Mouse (Mus musculus) cerebellum, postnatal 4 days (tissue): ENCODE measurements around the gene Kcne1.

Source experiments
- DNase-seq, 2 experiments: peaks; one replicate each; pipeline ENCODE4 v3.0.0; 2022; ENCODE audit warnings: low spot score in 2 of 2, mixed read lengths in 1 of 2

The Kcne1 gene

DNA sequence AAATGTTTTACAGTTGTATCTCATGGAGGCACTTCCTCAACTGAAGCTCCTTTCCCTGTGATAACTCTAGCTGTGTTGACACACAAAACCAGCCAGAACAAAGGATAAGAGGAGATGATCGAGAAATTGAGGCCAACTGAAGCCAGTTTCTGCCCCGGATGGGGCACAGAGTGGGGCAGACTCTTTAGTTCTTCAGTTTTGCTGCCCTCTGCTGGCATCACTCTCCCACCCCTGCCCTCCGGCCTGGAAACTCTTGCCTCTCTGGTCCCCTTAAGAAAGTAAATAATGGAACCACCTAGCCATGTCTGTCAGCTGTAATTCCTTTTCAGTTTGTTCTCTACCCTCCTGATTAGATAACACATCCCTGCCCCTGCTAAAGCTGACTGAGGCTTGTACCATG, 51.3 kb downstream of the Kcne1 start:
- no peak for DNase-seq

DNA sequence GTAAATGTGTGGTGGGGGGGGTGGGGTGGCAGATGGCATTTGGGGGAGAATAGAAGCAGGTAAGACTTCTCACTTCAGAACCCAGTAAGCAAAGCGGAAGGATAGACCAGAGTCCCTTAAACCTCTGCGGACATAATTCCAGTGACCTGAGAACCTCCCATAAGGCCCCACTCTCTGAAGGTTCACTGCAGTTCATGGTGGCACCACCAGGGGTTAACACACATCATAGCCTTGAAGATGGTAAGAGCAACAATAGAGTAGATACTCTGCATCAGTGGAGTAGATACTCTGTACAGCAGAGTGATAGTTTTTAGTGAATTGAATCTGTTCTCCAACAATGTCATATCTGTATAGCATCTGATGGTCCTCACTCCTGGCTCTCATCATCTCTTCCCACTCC, 53.7 kb downstream of the Kcne1 start:
- DNase-seq: no peak

DNA sequence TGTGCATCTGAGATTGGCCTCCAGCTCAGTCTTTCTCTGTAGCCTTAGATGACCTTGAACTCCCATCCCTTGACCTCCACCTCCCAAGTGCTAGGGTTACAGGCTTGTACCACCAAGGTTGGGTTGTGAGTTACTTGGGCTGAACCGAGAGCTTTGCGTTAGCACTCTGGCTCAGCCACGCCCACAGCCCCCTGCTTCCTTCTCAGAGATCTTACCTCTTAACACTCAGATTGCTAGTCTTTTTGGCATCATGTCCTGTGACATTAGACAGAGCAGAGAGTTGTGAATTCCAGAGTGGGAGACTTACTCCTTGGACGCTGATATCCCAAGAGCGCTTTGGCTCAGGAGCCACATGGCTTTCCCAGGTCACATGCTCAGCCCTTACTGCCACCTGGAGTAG, 56.8 kb downstream of the Kcne1 start:
- no peak for DNase-seq

DNA sequence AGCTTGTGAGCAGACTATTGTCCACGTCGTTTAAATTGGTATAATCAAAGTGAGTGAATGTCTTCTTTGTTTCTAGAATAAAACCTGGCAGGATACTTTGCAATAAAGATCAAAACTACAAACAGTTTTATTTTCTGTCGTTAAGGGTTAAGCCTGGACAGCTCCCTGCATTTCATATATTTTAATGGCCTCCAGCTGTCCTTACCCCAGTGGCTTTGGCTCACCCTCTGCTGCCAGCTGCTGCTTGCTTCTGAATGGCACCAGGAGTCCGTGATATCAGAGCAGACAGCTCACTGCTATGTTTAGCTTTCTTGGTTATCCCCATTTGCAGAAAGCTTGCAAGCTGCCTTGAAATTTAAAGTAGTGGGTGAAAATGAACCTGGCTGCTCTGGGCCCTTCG, 57.3 kb downstream of the Kcne1 start:
- peak in 1 of 2 experiments; percentile 31 for DNase-seq

DNA sequence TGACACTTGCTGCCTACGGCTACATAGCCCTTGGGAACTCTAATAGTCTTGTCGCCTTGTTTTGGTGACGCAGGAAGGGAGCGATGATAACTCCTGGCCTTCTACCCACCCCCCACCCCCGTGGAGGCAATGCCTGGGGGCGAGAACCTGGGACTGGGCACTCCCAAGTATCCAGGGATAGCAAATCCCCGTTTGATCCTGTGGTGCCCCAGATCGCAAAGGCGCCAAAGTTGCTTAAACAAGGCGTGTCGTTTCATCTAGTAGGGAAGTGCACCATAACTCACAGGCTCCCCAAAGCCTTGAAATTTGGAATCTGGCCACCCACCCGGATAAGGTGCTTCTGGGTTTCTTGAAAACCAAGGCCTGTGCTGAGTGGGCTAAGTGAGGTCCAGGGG, 57.9 kb downstream of the Kcne1 start:
- no peak for DNase-seq

DNA sequence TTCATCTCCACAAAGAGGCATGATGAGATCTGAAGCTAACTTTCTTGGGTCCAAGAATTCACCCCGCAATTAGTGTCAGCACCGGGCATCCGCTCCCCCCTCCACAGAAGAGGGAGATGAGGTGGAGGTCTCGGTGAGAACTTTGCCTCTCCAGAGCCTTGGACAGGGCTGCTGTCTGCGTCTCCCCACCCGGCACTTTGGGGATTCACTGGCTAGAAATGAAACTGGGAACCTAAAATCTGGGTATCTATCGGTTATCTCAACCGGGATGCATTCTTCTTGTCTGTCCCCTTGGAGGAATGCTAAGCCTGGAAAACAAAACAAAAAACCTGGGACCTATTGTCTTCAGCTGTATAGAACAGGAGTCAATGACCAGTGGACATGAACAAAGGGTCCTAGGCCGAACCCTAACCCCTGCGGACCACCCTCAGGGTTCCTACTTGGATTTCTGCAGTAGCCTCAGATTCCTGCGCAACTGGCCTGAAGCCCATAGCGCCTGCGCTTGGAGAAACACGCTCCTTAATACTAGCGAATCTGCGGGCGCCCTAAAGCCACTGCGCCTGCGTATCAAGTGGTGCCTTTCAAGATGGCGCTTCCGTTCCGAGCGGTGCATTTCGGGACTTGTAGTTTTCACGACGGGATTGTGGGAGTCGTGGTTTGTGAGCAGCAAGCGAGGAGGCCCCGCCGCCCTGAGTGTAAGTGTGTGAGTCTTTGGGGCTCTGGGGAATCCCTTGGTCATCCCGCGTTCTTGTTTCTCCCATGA, 58.4 kb downstream of the Kcne1 start, which contains the start of gene Smim11:
Gene Smim11 (plus strand): TSS at position 638 of the 763 bp plus-strand sequence.
- peak; percentile 72 to 90 for DNase-seq
